Mouse (Mus musculus) cortical plate, adult 2 months (tissue): Measurements from ENCODE around the gene Timeless. TPM values are rescaled to one million over a fixed set of nuclear protein-coding genes. Genes with fewer than 3 reads are reported as not detected.
"Not testable (repeated sequence)": the region's sequence is repeated elsewhere in the genome, so short reads cannot be mapped to it uniquely, and the experiment has no call there.

Experiments used
- H3K27ac ChIP-seq: fragments of 200-500 bp; 2 replicates; pipeline ENCODE4 v1.5.1; 2012; ENCODE audit warnings: low read length, control low read depth, inconsistent platforms; ENCODE audit not compliant: insufficient read depth
- H3K4me1 ChIP-seq: fragments of 200-500 bp; 2 replicates; pipeline ENCODE4 v1.6.1; 2011; ENCODE audit warnings: low read length; ENCODE audit not compliant: control insufficient read depth, insufficient read depth
- H3K4me3 ChIP-seq: fragments of 200-500 bp; 2 replicates; pipeline ENCODE4 v1.5.1; 2011; ENCODE audit warnings: mild to moderate bottlenecking, low read length, control low read depth; ENCODE audit not compliant: insufficient read depth
- CTCF ChIP-seq: fragments of 200-500 bp; IDR thresholded peaks from 2 replicates; pipeline ENCODE4 v1.5.1; 2011; ENCODE audit warnings: mild to moderate bottlenecking, control low read depth, low read length; ENCODE audit not compliant: insufficient read depth; ENCODE audit errors: extremely low read depth
- POLR2A ChIP-seq: fragments of 200-500 bp; IDR thresholded peaks from 2 replicates; pipeline ENCODE4 v1.6.1; 2011; ENCODE audit warnings: mild to moderate bottlenecking, low read length, control low read depth; ENCODE audit not compliant: insufficient read depth; ENCODE audit errors: extremely low read depth
- polyA plus RNA-seq: library from polyadenylated mRNA; depleted of rRNA; stranded (reverse); fragments of >200 nt; gene quantifications from 2 replicates; pipeline ENCODE4 v1.2.3, GENCODE M21; 2012

Gene Timeless
- polyA plus RNA-seq, 1 experiment: 3.7 TPM

DNA sequence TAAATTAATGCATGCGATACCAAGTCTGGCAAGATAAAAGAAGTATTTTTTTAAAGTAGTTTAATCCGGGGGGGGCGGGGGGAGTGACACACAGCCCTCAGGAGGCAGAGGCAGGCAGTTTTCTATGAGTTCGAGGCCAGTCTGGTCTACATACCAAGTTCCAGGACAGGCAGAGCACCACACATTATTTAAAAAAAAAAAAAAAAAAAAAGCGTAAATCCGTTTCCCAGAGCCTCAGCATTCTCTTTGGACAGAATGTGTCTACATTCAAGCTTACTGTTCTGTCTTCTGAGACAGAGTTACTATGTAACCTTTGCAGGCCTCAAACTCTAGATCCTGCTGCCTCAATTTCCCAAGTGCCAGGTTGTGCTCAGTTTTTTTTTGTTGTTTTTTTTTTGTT lies 19.7 kb upstream of the Timeless start:
- TF ChIP-seq POLR2A (no peak), CTCF (no peak)
- peak overlapping the region; percentile 39 for H3K4me3 ChIP-seq
- 0 out of 2 replicates have a peak, but pooled peaks cover 3% of the 10 kb centered on the region for H3K4me1 ChIP-seq
- no peak overlapping the region for H3K27ac ChIP-seq

DNA sequence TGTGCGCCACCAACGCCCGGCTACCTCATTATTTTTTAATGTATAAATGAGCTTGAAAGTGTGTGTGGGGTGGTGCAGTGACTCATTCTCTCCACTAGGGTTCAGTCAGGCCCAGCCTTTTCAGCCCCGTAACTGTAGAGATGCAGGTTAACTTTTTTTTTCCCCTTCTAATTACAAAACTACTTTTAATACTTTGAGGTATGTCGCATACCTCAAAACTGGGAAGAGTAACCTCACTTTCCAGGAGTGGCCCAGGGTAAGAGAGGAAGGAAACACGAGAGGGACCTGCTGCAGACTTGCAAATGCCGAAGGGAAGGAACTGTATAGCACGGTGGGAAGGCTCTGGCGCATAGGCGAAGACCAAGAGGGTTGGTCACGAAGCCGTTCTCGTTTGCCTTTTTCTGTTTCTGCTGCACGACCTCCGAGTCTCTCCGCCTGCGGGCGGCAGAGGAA lies 19.0 kb upstream of the Timeless start:
- TF ChIP-seq CTCF (peak; percentile 66), POLR2A (no peak)
- H3K27ac ChIP-seq: no peak overlapping the region
- H3K4me1 ChIP-seq: 0 out of 2 replicates have a peak, but pooled peaks cover 3% of the 10 kb centered on the region
- H3K4me3 ChIP-seq: peak overlapping the region; percentile 23; the same call in 1 of the 2 replicates

DNA sequence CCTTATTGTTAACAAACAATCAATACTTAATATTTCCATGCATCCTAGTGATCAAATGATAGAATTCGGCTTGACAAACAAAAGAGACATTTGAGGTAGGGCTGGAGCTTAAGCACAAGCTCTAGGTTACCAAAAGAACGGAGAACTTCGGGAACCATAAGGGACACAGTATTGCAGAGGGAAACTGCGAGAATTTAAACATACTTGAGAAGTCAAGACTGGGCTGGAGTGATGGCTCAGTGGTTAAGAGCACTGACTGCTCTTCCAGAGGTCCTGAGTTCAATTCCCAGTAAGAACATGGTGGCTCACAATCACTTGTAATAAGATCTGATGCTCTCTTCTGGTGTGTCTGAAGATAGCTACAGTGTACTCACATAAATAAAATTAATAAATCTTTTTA lies 17.8 kb upstream of the Timeless start:
- H3K4me1 ChIP-seq, H3K27ac ChIP-seq, H3K4me3 ChIP-seq: not testable (repeated sequence)

DNA sequence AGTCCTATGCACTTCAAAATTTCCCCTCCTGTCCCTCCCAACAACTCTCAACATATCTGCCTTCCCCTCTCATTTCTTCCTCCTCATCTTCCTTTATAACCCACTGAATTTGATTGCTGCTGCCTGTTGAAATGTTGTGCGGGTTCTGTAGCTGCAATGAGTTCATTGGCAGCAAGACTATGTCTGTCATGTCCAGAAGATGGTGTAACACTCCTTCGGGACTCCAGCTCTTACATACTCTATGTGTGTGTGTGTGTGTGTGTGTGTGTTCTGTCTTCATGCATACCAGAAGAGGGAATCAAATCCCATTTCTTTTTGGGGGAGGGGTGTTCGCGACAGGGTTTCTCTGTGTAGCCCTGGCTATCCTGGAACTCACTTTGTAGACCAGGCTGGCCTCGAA lies 16.9 kb upstream of the Timeless start:
- H3K4me3 ChIP-seq: no peak overlapping the region
- no peak overlapping the region for H3K27ac ChIP-seq
- no peak for TF ChIP-seq POLR2A
- no peak for TF ChIP-seq CTCF
- 0 out of 2 replicates have a peak, but pooled peaks cover 3% of the 10 kb centered on the region for H3K4me1 ChIP-seq

DNA sequence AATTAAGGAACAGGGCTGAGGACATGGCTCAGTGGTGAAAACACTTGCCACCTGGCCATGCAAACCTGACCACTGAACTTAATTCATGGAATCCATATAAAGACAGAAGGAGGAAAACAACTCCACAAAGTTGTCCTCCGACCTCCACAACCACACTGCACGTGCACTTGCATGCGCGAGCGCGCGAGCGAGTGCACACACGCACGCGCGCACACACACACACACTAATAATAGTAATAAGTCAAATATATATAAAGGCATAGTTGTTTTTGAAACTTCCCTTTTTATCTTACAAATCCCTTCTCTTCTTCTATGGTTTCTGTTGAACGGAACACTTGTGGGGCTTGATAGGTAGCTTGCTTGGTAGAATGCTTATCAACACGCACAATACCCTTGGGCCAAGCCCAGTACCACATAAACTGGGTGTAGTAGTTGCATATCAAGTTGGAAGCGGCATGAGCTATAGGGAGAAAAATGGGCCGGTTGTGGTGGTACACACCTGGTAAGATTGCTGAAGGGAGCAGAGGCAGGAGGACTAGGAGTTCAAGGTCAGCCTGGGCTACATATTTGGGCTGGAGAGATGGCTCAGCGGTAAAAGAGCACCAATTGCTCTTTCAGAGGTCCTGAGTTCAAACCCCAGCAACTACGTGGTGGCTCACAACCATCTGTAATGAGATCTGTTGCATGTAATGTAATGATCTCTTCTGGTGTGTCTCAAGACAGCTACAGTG lies 13.3 kb upstream of the Timeless start:
- no peak overlapping the region for H3K4me3 ChIP-seq
- H3K27ac ChIP-seq: no peak overlapping the region
- H3K4me1 ChIP-seq: no peaks in the 10 kb centered on the region
- no peak for TF ChIP-seq CTCF

DNA sequence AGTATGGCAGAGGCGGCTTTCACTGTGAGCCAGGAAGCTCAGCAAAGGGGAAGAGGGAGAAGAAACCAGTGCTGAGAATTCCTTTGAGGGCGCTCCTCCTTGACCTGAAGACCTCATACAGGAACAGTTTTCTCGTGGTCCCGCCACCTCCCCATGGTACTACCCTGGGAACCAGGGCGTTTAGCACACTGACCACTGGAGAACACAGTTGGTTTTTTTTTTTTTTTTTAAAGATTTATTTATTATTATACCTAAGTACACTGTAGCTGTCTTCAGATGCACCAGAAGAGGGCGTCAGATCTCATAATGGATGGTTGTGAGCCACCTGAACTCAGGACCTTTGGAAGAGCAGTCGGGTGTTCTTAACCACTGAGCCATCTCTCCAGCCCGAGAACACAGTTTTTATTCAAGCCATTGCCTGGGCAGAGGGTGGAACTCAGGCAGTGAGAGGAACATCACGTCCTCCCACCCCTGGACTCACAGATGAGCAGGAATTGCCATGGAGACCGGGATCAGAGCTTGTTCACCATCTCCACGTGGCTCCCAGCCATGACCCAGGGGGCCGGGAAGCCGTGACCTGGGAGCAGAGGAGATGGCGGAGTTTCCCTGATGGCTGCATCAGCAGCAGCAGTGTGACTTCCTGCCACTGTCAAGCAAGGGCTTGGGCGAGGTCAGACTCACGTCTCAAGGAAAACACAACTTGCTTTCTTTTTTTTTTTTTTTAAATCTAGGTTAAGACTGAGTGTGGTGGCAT lies 10.2 kb upstream of the Timeless start:
- no peak overlapping the region for H3K27ac ChIP-seq
- TF ChIP-seq CTCF (no peak), POLR2A (no peak)
- H3K4me3 ChIP-seq: no peak overlapping the region
- H3K4me1 ChIP-seq: no peaks in the 10 kb centered on the region; the same call in 1 of the 2 replicates

DNA sequence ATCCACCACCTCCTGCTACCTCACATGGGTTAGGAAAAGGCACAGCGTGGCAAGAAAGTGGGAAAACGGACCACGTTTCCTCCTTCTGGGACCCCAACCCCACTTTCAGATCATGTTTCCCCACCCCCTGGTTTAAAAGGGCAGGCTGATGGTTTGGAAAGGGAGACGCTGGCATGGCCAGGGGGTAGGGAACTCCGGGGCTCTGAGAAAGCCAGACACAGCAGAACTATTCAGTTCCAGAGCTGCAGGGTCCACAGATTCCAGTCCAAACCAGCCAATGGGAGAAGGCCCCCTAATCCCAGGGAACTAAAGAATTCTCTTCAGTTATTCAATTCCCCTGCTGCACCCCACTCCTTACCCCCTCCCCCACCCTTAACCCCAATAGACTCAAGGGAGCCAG lies 6.8 kb upstream of the Timeless start:
- no peak for TF ChIP-seq POLR2A
- no peak for TF ChIP-seq CTCF
- Histone ChIP-seq H3K27ac (no peak overlapping the region), H3K4me1 (no peaks in the 10 kb centered on the region; the same call in 1 of the 2 replicates), H3K4me3 (no peak overlapping the region)

DNA sequence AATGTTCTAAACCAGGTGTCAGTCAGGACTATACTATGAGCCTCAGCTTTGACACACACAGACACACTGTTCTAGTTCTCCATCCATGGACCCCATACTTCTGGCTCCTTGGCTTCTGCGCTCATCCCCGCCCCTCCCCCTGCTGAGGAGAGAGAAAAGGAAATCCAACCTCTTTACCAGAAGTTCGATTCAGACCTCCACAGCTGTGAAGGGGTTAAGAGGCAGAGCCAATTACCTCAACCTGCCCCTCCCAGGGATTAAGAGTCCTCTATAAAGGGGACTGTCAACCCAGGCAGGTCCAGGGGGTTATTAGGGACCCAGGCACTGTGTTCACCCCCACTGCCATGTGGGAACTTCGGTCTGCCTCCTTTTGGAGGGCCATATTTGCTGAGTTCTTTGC lies 6.3 kb upstream of the Timeless start, which contains the start of gene Mip:
Mip (plus strand) TSS at position 301 of the 400 bp plus-strand sequence.
- Histone ChIP-seq H3K4me3 (no peak within 1 kb of the TSS), H3K27ac (no peak within 1 kb of the TSS), H3K4me1 (no peaks in the 10 kb centered on the region; the same call in 1 of the 2 replicates)
- TF ChIP-seq POLR2A (no peak), CTCF (no peak)

DNA sequence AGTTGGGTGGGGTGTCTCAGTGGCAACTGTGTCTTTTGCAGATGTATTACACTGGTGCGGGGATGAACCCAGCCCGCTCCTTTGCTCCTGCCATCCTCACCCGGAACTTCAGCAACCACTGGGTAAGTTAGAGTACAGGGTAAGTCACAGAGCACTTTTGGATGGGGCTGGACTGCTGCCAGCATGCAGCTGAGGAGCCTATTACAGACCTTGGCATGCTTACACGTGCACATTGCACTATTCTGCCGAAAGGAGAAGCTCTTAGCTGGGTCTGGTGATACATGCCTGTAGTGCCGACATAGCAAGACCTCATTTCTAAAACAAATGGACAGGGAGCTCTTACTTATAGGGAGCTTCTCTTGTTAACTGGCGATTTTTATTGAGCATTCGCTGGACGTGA lies 4.3 kb upstream of the Timeless start:
- Histone ChIP-seq H3K27ac (no peak overlapping the region), H3K4me1 (no peaks in the 10 kb centered on the region; the same call in 1 of the 2 replicates), H3K4me3 (no peak overlapping the region)
- no peak for TF ChIP-seq CTCF
- no peak for TF ChIP-seq POLR2A

DNA sequence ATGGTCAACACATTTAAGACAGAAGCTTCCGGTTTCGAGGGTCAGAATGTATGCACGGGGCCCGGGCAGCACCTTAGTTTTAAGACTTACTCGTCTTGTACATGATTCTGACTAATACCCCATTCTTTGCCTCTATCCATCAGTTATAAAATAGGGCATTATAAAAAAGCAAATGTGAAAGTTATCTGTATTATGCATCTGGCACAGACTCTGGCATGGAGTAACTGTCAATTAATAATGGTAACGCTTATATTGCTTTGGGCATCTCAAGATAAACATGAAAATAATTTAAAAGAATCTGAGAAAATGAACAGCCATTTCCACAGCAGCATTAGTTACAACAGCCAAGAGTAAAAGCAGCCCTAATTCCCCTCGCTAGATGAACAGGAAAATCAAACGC lies 3.9 kb upstream of the Timeless start:
- no peak overlapping the region for H3K27ac ChIP-seq
- TF ChIP-seq CTCF (no peak), POLR2A (no peak)
- H3K4me1 ChIP-seq: no peaks in the 10 kb centered on the region; the same call in 1 of the 2 replicates
- H3K4me3 ChIP-seq: no peak overlapping the region
